Mouse (Mus musculus) ovary, adult 18-20 months (tissue): ENCODE data around the gene Daxx.
"Not testable (repeated sequence)": the region's sequence is repeated elsewhere in the genome, so short reads cannot be mapped to it uniquely, and the experiment has no call there.

Experiments
- DNase-seq: peaks from one replicate; pipeline ENCODE4 v3.0.0; 2022; ENCODE audit warnings: low spot score, mixed read lengths

The Daxx gene

GRCm38 (mm10) chr17:33902491-33902890 lies 6.7 kb upstream of the Daxx start:
- no peak for DNase-seq

GRCm38 (mm10) chr17:33903911-33904651 lies 5.1 kb upstream of the Daxx start:
- DNase-seq, result not testable (repeated sequence)

GRCm38 (mm10) chr17:33904835-33905234 lies 4.4 kb upstream of the Daxx start, which contains the start of gene Platr17:
TSS of gene Platr17 (plus strand) at chr17:33905135.
- DNase-seq, result not testable (repeated sequence)

GRCm38 (mm10) chr17:33908331-33909076 lies 710 bp upstream of the Daxx start:
- DNase-seq, result peak; percentile 28

GRCm38 (mm10) chr17:33909869-33910250 lies 646 bp downstream of the Daxx start:
- DNase-seq, result peak; percentile 28

- no peak for DNase-seq
These were observed 1.3 kb downstream of the Daxx start for GRCm38 (mm10) chr17:33910346-33911051.

- no peak for DNase-seq
These were observed 2.0 kb downstream of the Daxx start for GRCm38 (mm10) chr17:33911052-33911812.

GRCm38 (mm10) chr17:33911813-33912414 lies 2.7 kb downstream of the Daxx start:
- no peak for DNase-seq

- DNase-seq, result no peak
These were observed 4.0 kb downstream of the Daxx start for GRCm38 (mm10) chr17:33913264-33913663.

GRCm38 (mm10) chr17:33913905-33914304 lies 4.7 kb downstream of the Daxx start:
- DNase-seq, result no peak

GRCm38 (mm10) chr17:33914969-33915391 lies 5.8 kb downstream of the Daxx start:
- no peak for DNase-seq

GRCm38 (mm10) chr17:33915671-33916250 lies 6.5 kb downstream of the Daxx start, which contains the start of the genes Tapbp and Zbtb22:
TSS of gene Tapbp (plus strand) at chr17:33915899.
TSS of gene Zbtb22 (plus strand) at chr17:33915904.
- peak; percentile 97 for DNase-seq

- DNase-seq, result no peak
These were observed 7.1 kb downstream of the Daxx start for GRCm38 (mm10) chr17:33916294-33916693.

GRCm38 (mm10) chr17:33916847-33917655 lies 7.8 kb downstream of the Daxx start:
- no peak for DNase-seq

GRCm38 (mm10) chr17:33917656-33918292 lies 8.6 kb downstream of the Daxx start:
- DNase-seq, result no peak

GRCm38 (mm10) chr17:33918293-33919203 lies 9.3 kb downstream of the Daxx start:
- DNase-seq, result no peak

- DNase-seq, result peak; percentile 87
These were observed 10.4 kb downstream of the Daxx start for GRCm38 (mm10) chr17:33919351-33920281.
